Mouse (Mus musculus) E14TG2a.4 (cell line): ENCODE measurements around the gene Cavin4.

ENCODE experiments used
- CTCF ChIP-seq: conservative IDR thresholded peaks from 2 replicates; pipeline ENCODE4 v1.5.1; 2014; ENCODE audit warnings: low read length
- NANOG ChIP-seq: IDR thresholded peaks from 2 replicates; pipeline ENCODE4 v1.6.1; 2014; ENCODE audit warnings: borderline replicate concordance, low read length, mixed read lengths

- TF ChIP-seq CTCF (no peak), NANOG (no peak)
Measured at GRCm38 (mm10) chr4:48620121-48620520, 43.2 kb upstream of the Cavin4 start.
